Mouse (Mus musculus): ENCODE data around the gene Rab4a.

GRCm38 (mm10) chr8:123854252-123854651, 48.5 kb downstream of the Rab4a start:
- TF ChIP-seq MXI1 (IDR thresholded peaks at IDR 0.05; ENCODE audit: low read depth, low read length) (no peak), POLR2A (IDR thresholded peaks at IDR 0.05; ENCODE audit: control insufficient read depth in 1 of 2, insufficient read depth in 1 of 2, low read depth in 1 of 2, low read length in 2 of 2, poor library complexity in 1 of 2) (no peak), CTCF (IDR thresholded peaks at IDR 0.05 in 2 of 3, conservative IDR thresholded peaks at IDR 0.05 in 1 of 3; ENCODE audit: control insufficient read depth in 1 of 3, insufficient read depth in 1 of 3, low read depth in 2 of 3, low read length in 3 of 3, poor library complexity in 1 of 3, severe bottlenecking in 1 of 3) (no peak), CHD1 (IDR thresholded peaks at IDR 0.05; ENCODE audit: low read depth, low read length) (no peak), MAFK (IDR thresholded peaks at IDR 0.05; ENCODE audit: borderline replicate concordance, low read depth, low read length) (no peak), ZC3H11A (IDR thresholded peaks at IDR 0.05; ENCODE audit: low read depth, low read length) (no peak; the same call in 1 of the 2 replicates), ZKSCAN1 (IDR thresholded peaks at IDR 0.05; ENCODE audit: low read depth, low read length) (no peak), EP300 (IDR thresholded peaks at IDR 0.05; ENCODE audit: low read depth in 1 of 2, low read length in 2 of 2) (peak; percentile 89 to 91), ELF1 (IDR thresholded peaks at IDR 0.05; ENCODE audit: low read depth, low read length) (peak; percentile 72), CHD2 (IDR thresholded peaks at IDR 0.05; ENCODE audit: low read length) (no peak), SMC3 (IDR thresholded peaks at IDR 0.05; ENCODE audit: low read depth, low read length) (peak; percentile 3; the same call in 1 of the 2 replicates), TAL1 (IDR thresholded peaks at IDR 0.05; ENCODE audit: low read length) (peak; percentile 71)
